Mouse (Mus musculus) stomach, embryonic 15.5 days (tissue): ENCODE data around the gene P3h1. TPM values are rescaled to one million over a fixed set of nuclear protein-coding genes. Genes with fewer than 3 reads are reported as not detected.
"Not testable (repeated sequence)": the region's sequence is repeated elsewhere in the genome, so short reads cannot be mapped to it uniquely, and the experiment has no call there.

ENCODE experiments used
- ATAC-seq: fragments of 200-750 bp; cut with Nextera tagmentation; 2 replicates; pipeline ENCODE4 v1.8.0; 2017; ENCODE audit warnings: low read depth, moderate number of reproducible peaks, moderate TSS enrichment; ENCODE audit not compliant: insufficient read depth, low FRiP score
- H3K27ac ChIP-seq: fragments of 300-500 bp; sonication (generic); 2 replicates; pipeline ENCODE4 v1.5.1; 2015; ENCODE audit warnings: mild to moderate bottlenecking, inconsistent platforms
- H3K27me3 ChIP-seq: fragments of 300-500 bp; sonication (generic); replicated peaks from 2 replicates; pipeline ENCODE4 v1.6.1; 2015; ENCODE audit warnings: inconsistent platforms
- H3K36me3 ChIP-seq: fragments of 300-500 bp; sonication (generic); 2 replicates; pipeline ENCODE4 v1.6.1; 2015; ENCODE audit warnings: inconsistent platforms
- H3K4me1 ChIP-seq: fragments of 300-500 bp; sonication (generic); 2 replicates; pipeline ENCODE4 v1.6.1; 2015; ENCODE audit warnings: inconsistent platforms
- H3K4me2 ChIP-seq: fragments of 300-500 bp; sonication (generic); 2 replicates; pipeline ENCODE4 v1.6.1; 2015; ENCODE audit warnings: mild to moderate bottlenecking, inconsistent platforms
- H3K4me3 ChIP-seq: fragments of 300-500 bp; sonication (generic); replicated peaks from 2 replicates; pipeline ENCODE4 v1.5.1; 2015; ENCODE audit warnings: inconsistent platforms
- H3K9ac ChIP-seq: fragments of 300-500 bp; sonication (generic); 2 replicates; pipeline ENCODE4 v1.6.1; 2015; ENCODE audit warnings: inconsistent platforms
- H3K9me3 ChIP-seq: fragments of 300-500 bp; sonication (generic); 2 replicates; pipeline ENCODE4 v1.6.1; 2016; ENCODE audit warnings: inconsistent platforms
- WGBS: fragments of 180-500 bp; shearing (Covaris S2); methylation state at CpG from one replicate; pipeline ENCODE4 v1.1.7; 2015; 5-methylcytosine and 5-hydroxymethylcytosine counted together
- polyA plus RNA-seq: library from polyadenylated mRNA; unstranded; fragments of >200 nt; fragmentation: Nextera tagmentation; extraction: Ambion mirVana; gene quantifications from 2 replicates; pipeline ENCODE4 v1.2.1, GENCODE M21; 2015

The P3h1 gene
- polyA plus RNA-seq, 1 experiment from 2014 or later, result 37.6 TPM

DNA sequence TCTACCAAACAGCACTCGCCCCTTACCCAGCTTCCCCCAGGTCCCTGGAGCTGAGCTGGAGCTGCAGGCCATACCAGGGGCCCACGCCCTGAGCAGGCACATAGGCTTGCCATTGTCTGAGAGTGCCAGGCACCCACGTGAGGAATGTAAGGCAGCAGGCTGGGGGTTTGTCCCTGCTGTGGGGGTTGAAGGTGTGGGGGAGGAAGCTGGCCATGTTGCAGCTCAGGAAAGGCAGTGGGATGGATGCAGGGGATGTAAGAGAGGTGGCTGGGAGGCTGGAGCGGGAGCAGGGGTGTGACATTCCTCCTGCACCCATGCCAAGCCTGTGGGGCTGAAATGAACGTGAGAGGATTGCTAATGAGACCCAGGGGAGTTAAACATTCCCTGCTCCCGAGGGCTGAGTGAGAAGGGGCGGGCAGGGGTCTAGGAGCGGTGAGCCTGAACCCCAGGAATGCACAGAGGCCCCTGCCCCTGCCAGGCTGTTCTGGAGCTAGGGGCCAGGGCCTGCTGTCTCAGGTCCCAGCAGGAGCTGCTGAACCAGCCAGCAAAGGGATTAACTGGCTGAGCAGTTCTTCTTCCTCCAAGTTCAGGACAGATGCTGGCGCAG, 21.4 kb downstream of the P3h1 start:
- 52% methylated on average over 9 of the region's 9 CpGs for WGBS
- H3K9me3 ChIP-seq, result no peaks in the 10 kb centered on the region
- ATAC-seq, result no peak
- no peak overlapping the region for H3K4me2 ChIP-seq
- H3K36me3 ChIP-seq, result no peaks in the 10 kb centered on the region
- no peak overlapping the region for H3K9ac ChIP-seq
- H3K27ac ChIP-seq, result no peak overlapping the region
- no peaks in the 10 kb centered on the region for H3K27me3 ChIP-seq
- peaks cover 8% of the 10 kb centered on the region; the same call in 1 of the 2 replicates for H3K4me1 ChIP-seq
- H3K4me3 ChIP-seq, result no peak overlapping the region

DNA sequence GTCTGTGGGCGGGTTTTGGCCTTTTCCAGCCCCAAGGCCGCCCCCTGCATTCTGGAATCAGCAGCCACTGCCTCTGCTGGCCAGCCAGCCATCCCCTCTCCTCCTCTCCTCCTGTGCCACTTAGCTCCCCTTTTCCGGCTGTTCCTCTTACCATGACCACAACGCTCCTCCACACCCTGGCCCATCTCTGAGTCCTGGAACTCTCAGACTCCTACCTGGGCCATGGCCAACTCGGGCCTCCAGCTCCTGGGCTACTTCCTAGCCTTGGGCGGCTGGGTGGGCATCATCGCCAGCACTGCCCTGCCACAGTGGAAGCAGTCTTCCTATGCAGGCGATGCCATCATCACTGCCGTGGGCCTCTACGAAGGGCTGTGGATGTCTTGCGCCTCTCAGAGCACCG, 22.6 kb downstream of the P3h1 start, which contains the start of gene Cldn19:
Cldn19 (plus strand) TSS at position 64 of the 400 bp plus-strand sequence.
- Histone ChIP-seq H3K27me3 (no peaks in the 10 kb centered on the region), H3K9ac (no peak within 1 kb of the TSS), H3K36me3 (no peaks in the 10 kb centered on the region), H3K9me3 (no peaks in the 10 kb centered on the region), H3K4me3 (no peak within 1 kb of the TSS), H3K4me2 (no peak within 1 kb of the TSS), H3K27ac (no peak within 1 kb of the TSS), H3K4me1 (peaks cover 8% of the 10 kb centered on the region; the same call in 1 of the 2 replicates)
- no peak for ATAC-seq
- WGBS, result 82% methylated on average over 12 of the region's 12 CpGs

DNA sequence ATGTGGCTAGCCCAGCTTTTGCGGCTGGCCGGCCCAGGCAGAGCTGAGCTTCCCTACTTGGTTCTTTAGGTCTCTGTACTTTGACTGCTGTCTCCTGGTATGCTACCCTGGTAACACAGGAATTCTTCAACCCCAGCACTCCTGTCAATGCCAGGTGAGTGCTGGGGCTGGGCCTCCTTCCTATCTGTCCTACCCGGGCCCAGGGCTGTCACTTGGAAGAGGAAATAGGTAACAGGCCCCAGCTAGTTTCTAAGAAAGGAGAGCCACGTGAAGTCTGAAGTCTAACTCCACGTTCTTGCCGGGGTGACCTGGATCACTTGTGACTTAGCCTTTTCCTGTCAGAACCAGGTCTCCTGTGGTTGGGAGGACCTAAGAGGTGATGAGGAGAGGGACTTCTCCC, 24.4 kb downstream of the P3h1 start:
- Histone ChIP-seq H3K4me2 (no peak overlapping the region), H3K4me3 (no peak overlapping the region), H3K9me3 (no peaks in the 10 kb centered on the region), H3K27me3 (no peaks in the 10 kb centered on the region), H3K27ac (no peak overlapping the region), H3K36me3 (no peaks in the 10 kb centered on the region), H3K9ac (no peak overlapping the region), H3K4me1 (peaks cover 8% of the 10 kb centered on the region; the same call in 1 of the 2 replicates)
- no peak for ATAC-seq
- 58% methylated on average over 6 of the region's 6 CpGs for WGBS

DNA sequence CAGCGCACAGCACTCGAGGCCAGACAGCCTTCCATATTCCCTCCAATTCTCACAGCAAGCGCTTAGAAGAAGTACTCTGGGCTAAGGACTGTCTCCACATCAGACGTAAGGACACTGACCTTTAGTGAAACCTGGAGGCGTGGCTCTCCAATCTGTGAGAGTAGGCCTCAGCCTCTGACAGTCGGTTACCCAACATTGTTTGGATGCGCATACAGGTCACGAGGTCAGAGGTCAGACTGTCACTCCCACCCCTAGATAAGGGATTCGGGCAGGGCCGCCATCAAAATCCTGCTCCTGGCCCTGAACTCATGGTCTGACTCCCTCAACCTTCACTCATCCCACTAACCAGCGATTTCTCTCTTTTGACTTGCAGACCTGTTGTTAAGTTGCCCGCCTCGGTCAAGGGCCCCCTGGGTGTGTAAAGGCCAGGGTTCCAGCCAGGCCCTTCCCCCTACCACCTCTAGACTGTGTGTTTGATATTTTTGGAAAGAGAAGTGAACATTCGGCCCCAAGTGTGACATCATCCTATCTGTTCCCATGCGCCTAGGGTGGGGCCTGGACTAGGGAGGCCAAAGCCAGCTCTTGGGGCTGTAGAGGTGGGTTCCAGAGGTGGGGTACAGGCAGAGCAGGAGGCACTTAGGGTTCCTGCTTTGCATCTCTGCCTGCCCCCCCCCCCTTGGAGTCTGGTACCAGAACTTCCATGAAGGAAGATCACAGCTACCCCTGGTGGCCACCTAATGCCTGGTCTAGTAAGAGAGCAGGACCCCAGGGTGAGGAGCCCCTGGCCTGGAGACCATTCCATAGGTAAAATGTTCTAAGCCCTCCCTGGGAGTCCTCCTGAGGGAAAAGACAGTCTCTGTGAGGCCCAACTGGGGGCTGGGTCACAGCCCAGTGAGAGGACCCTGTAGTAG, 26.9 kb downstream of the P3h1 start:
- H3K27ac ChIP-seq, result no peak overlapping the region
- no peak for ATAC-seq
- WGBS, result 76% methylated on average over 15 of the region's 15 CpGs

DNA sequence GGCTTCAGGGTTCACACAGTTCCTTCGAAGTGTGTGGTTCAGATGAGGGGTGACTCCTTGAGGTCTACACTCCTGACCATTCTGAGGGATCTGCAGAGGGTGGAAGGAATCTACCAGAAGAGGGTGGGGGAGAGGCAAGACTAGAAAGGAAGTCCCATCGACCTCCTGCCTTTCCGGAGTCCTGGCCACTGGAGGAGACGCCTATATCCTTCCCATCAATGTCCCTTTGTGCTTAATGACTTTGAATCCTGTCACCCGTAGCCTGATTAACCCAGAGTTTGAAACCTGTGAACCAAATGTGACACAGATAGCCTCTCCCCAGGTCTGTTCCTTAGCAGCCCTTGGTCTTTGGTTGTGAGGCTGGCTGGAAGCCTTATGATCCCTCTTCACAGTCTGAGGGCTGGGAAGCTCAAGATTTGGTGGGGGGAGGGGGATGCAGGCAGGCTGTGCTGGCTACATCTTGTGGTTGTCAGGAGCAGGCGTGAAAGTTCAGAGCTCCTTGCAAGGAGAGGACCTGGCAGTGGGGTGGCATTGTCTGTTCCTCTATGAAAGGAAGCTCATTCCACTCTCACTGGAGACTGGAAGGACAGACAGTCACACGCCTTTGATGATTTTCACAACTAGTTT, 28.5 kb downstream of the P3h1 start:
- Histone ChIP-seq H3K9ac (no peak overlapping the region), H3K36me3 (no peaks in the 10 kb centered on the region), H3K27me3 (no peaks in the 10 kb centered on the region), H3K4me3 (no peak overlapping the region), H3K4me2 (no peak overlapping the region), H3K27ac (no peak overlapping the region), H3K4me1 (no peaks in the 10 kb centered on the region), H3K9me3 (no peaks in the 10 kb centered on the region)
- no peak for ATAC-seq
- WGBS, result 42% methylated on average over 7 of the region's 7 CpGs

More for the DNA sequence above, 26.9 kb downstream of the P3h1 start:
- no peaks in the 10 kb centered on the region for H3K9me3 ChIP-seq
- no peaks in the 10 kb centered on the region for H3K36me3 ChIP-seq
- H3K4me3 ChIP-seq, result no peak overlapping the region
- no peaks in the 10 kb centered on the region for H3K27me3 ChIP-seq
- H3K9ac ChIP-seq, result no peak overlapping the region
- H3K4me1 ChIP-seq, result no peaks in the 10 kb centered on the region
- H3K4me2 ChIP-seq, result no peak overlapping the region

DNA sequence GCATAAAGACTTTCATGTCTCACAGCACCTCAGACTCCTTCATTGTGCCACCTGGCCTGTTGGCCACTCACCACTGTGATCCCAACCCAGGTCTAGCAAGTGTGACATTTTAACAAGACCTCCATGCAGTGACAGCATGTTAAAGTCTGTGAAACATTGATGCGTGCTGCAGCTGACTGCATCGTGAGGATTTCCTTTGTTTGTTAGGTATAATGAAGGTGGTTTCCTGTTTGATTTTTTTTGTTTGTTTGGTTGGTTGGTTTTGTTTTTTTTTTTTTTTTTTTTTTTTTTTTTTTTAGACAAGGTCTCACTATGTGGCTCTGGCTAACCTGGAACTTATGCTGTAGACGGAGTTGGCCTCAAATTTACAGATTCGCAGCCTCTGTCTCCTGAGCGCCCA, 29.8 kb downstream of the P3h1 start:
- no peaks in the 10 kb centered on the region for H3K9me3 ChIP-seq
- H3K27me3 ChIP-seq, result no peaks in the 10 kb centered on the region
- no peak overlapping the region for H3K4me2 ChIP-seq
- no peak for ATAC-seq
- H3K9ac ChIP-seq, result no peak overlapping the region
- no peak overlapping the region for H3K27ac ChIP-seq
- H3K4me3 ChIP-seq, result no peak overlapping the region
- 88% methylated on average over 5 of the region's 5 CpGs for WGBS
- no peaks in the 10 kb centered on the region for H3K36me3 ChIP-seq
- H3K4me1 ChIP-seq, result no peaks in the 10 kb centered on the region

DNA sequence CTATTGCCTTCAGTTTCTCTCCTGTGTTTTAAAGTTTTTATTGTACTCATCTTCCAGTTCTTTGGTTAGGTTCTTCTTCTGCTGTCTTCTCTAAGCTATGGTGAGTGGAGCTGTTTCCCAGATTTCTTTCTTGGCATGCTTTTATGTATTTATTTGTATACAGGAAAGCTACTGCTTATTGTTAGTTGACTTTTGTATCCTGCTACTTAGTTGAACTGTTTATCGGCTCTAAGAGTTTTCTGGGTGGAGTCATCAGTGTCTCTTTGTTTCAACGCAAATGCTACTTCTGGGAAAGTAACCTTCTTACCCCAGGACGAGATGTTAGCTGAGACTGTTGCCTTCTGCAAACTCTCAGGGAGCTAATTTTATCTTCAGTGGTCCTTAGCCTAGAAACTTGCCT, 30.7 kb downstream of the P3h1 start:
- no peak for ATAC-seq
- H3K36me3 ChIP-seq, result no peaks in the 10 kb centered on the region
- H3K4me3 ChIP-seq, result no peak overlapping the region
- H3K9ac ChIP-seq, result no peak overlapping the region
- H3K27ac ChIP-seq, result no peak overlapping the region
- H3K27me3 ChIP-seq, result no peaks in the 10 kb centered on the region
- 54% methylated on average over 3 of the region's 3 CpGs for WGBS
- H3K4me1 ChIP-seq, result no peaks in the 10 kb centered on the region
- H3K9me3 ChIP-seq, result no peaks in the 10 kb centered on the region
- H3K4me2 ChIP-seq, result no peak overlapping the region

DNA sequence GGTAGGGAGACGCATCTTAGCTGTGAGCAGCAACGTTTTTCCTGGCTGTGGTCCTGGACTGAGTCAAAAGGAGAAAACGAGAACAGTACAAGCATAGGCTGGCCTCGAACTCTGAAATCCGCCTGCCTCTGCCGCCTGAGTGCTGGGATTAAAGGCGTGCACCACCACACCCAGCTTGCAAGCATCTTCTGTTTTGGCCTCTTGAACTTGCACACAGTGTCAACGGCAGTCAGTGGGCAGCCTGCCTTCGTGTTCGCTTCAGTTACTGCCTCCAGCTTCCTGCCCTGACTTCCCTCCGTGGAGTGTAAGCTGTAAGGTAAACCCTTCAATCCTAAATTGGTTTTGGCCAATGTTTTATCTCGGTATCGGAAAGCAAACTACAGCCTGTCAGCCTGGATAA, 33.9 kb downstream of the P3h1 start:
- Histone ChIP-seq H3K9ac (no peak overlapping the region), H3K4me1 (no peaks in the 10 kb centered on the region), H3K9me3 (no peaks in the 10 kb centered on the region), H3K4me2 (no peak overlapping the region), H3K36me3 (peaks cover 4% of the 10 kb centered on the region), H3K27me3 (no peaks in the 10 kb centered on the region), H3K27ac (no peak overlapping the region), H3K4me3 (no peak overlapping the region)
- no peak for ATAC-seq
- 67% methylated on average over 13 of the region's 13 CpGs for WGBS

DNA sequence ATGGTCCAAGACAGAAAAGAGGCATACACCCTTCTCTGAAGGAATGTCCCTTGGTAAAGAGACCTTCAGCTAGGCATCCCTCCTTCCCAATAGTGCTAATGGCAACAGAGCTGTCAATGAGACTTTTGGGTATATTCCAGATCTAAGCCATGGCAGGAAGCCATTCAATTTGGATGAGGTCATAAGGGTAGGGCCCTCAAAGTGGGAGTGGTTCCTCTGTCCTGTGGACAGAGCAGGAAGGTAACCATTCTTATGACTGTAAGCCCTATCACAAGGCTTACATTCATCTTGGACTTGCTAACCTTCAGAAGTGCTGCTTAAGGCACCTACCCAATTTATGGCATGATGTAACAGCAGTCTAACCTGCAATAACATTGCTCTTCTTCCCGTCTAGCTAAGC, 41.9 kb downstream of the P3h1 start:
- Histone ChIP-seq H3K9ac (no peak overlapping the region), H3K36me3 (peaks cover 54% of the 10 kb centered on the region), H3K4me2 (no peak overlapping the region), H3K27ac (no peak overlapping the region), H3K9me3 (no peaks in the 10 kb centered on the region), H3K4me3 (no peak overlapping the region), H3K4me1 (no peaks in the 10 kb centered on the region), H3K27me3 (no peaks in the 10 kb centered on the region)
- no peak for ATAC-seq
- WGBS, result 76% methylated on average over 1 of the region's 1 CpGs

DNA sequence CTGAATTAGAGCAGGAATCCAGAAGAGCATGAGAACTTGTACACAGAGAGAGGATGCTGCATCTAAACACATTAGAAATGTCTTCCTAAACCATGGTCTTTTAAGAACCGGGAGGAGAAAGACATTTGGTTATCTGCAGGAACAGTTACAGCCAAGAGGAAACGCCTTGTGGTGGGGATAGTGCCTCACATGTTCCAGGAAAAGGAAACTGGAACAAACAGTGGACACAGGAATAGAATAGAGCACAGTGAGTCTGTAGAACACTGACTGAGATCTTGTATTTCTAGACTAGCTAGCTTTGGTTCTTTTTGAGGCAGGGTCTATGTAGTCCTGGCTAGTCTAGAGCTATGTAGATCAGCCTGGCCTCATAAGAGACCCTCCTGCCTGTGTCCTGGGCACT, 42.5 kb downstream of the P3h1 start:
- no peaks in the 10 kb centered on the region for H3K9me3 ChIP-seq
- H3K36me3 ChIP-seq, result peaks cover 56% of the 10 kb centered on the region
- no peak overlapping the region for H3K4me2 ChIP-seq
- no peak overlapping the region for H3K4me3 ChIP-seq
- H3K9ac ChIP-seq, result no peak overlapping the region
- no peak for ATAC-seq
- no peaks in the 10 kb centered on the region for H3K4me1 ChIP-seq
- no peak overlapping the region for H3K27ac ChIP-seq
- no peaks in the 10 kb centered on the region for H3K27me3 ChIP-seq
- 67% methylated on average over 2 of the region's 2 CpGs for WGBS

DNA sequence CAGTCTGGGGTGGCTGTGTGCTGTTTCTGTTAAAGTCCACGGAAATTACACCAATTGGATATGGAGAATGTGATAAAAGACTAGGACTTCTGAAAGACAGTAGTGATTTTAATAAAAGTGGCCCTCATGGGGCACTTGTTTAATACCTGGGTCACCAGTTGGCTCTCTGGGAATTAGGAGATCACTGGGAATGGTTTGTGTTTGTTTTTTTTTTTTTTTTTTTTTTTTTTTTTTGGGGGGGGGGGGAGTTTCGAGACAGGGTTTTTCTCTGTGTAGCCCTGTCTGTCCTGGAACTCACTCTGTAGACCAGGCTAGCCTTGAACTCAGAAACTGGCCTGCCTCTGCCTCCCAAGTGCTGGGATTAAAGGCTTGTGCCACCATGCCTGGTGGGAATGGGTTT, 43.0 kb downstream of the P3h1 start:
- H3K27me3 ChIP-seq, result no peaks in the 10 kb centered on the region
- WGBS, result 81% methylated on average over 2 of the region's 2 CpGs
- H3K4me2 ChIP-seq, result no peak overlapping the region
- H3K4me1 ChIP-seq, result no peaks in the 10 kb centered on the region
- ATAC-seq, result no peak
- H3K9me3 ChIP-seq, result no peaks in the 10 kb centered on the region
- peaks cover 57% of the 10 kb centered on the region for H3K36me3 ChIP-seq
- H3K4me3 ChIP-seq, result no peak overlapping the region
- H3K9ac ChIP-seq, result no peak overlapping the region
- H3K27ac ChIP-seq, result no peak overlapping the region

DNA sequence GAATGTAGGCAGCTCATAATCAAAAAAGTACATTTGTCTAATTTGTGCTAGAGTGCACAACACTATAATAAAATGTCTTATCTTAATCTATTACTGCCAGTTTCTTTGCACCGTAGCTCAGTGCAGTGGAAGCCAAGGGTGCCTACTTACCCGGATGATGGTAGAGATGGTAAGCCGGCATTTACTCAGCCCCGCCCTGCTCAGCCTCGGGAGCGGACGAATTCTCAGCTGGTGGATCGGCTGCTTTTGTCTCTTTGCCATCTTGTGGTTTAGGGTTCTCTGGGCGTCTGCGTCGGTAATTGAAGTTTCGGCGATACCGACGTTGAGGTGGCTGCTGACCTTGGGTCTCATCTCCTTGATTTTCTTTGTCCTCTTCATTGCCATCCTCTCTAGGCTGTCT, 46.1 kb downstream of the P3h1 start:
- peaks cover 61% of the 10 kb centered on the region for H3K36me3 ChIP-seq
- not testable (repeated sequence) for H3K4me3 ChIP-seq, H3K4me1 ChIP-seq, H3K27ac ChIP-seq, ATAC-seq, H3K9ac ChIP-seq, H3K9me3 ChIP-seq, H3K4me2 ChIP-seq, H3K27me3 ChIP-seq
- 86% methylated on average over 15 of the region's 15 CpGs for WGBS
